Mouse (Mus musculus): Measurements from ENCODE around the gene Pard3. TPM values are rescaled to one million over a fixed set of nuclear protein-coding genes. Genes with fewer than 3 reads are reported as not detected.

Pard3 gene
- polyA plus RNA-seq, 1 experiment from 2014 or later, result 21.0 TPM

DNA sequence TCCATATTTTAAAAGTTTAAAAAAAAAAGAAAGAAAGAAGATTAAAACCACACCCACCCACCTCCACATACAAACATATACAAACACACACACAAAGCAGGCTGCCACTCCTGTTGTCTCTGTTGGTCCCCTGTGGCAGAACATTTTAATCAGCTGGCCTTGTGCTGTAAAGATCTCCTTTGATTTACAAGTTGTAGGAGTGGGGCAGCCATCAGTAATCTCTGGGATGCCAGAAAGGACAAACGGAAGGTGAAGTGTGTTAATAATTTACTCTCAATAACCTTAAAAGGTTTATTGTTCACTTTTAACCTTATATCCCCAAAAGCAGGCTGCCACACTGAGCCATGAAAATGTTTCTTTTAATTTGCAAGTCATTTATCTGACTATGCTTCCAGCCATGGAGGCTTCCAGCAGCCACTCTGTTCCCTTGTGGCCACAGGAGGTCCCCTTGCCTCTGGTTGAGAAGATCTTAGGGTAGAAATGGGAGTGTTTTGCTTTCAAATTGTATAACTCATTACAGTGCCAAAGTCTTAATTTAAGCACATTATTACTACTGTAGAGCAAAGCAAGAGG lies 448.4 kb downstream of the Pard3 start:
- Histone ChIP-seq H3K4me2 (ENCODE audit: low read depth, low read length) (no peak overlapping the region), H3K4me3 (replicated peaks; ENCODE audit: low read length) (no peak overlapping the region), H3K4me1 (ENCODE audit: control insufficient read depth, insufficient read depth, low read length) (peaks cover 4% of the 10 kb centered on the region; the same call in 1 of the 2 replicates), H3K9ac (ENCODE audit: low read length) (no peak overlapping the region), H3K9me3 (replicated peaks; ENCODE audit: control insufficient read depth, low read length) (no peaks in the 10 kb centered on the region), H3K27ac (ENCODE audit: low read length) (no peak overlapping the region), H3K27me3 (ENCODE audit: control insufficient read depth, insufficient read depth, low read length) (no peaks in the 10 kb centered on the region), H3K36me3 (ENCODE audit: control insufficient read depth, insufficient read depth, low read length) (no peaks in the 10 kb centered on the region)
- 58% methylated on average over 1 of the region's 1 CpGs for WGBS
- no peak for ATAC-seq (ENCODE audit: insufficient read depth, low FRiP score)

DNA sequence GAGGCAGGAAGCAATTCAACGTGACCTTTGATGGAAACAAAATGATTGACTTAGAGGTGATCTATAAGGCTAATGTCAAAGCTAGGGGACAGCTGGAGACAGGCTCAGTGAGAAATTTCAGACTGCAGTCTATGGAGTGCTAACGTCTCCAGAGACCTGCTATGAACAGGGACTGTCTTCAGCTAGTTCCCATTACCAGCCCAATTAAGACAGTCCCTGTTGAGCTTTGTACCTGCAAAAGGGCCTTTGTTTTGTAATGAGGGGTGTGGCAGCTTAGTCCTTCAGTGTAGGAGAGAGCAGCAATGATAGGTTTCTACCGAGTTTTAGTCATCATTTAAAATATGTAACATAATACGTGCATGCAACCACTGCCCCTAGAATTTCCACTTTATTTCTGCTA lies 448.9 kb downstream of the Pard3 start:
- Histone ChIP-seq H3K36me3 (ENCODE audit: control insufficient read depth, insufficient read depth, low read length) (no peaks in the 10 kb centered on the region), H3K27me3 (ENCODE audit: control insufficient read depth, insufficient read depth, low read length) (no peaks in the 10 kb centered on the region), H3K27ac (ENCODE audit: low read length) (no peak overlapping the region), H3K4me2 (ENCODE audit: low read depth, low read length) (no peak overlapping the region), H3K4me3 (replicated peaks; ENCODE audit: low read length) (no peak overlapping the region), H3K9me3 (replicated peaks; ENCODE audit: control insufficient read depth, low read length) (no peaks in the 10 kb centered on the region), H3K4me1 (ENCODE audit: control insufficient read depth, insufficient read depth, low read length) (peaks cover 4% of the 10 kb centered on the region; the same call in 1 of the 2 replicates), H3K9ac (ENCODE audit: low read length) (no peak overlapping the region)
- ATAC-seq (ENCODE audit: insufficient read depth, low FRiP score), result no peak
- WGBS, result 51% methylated on average over 4 of the region's 4 CpGs

DNA sequence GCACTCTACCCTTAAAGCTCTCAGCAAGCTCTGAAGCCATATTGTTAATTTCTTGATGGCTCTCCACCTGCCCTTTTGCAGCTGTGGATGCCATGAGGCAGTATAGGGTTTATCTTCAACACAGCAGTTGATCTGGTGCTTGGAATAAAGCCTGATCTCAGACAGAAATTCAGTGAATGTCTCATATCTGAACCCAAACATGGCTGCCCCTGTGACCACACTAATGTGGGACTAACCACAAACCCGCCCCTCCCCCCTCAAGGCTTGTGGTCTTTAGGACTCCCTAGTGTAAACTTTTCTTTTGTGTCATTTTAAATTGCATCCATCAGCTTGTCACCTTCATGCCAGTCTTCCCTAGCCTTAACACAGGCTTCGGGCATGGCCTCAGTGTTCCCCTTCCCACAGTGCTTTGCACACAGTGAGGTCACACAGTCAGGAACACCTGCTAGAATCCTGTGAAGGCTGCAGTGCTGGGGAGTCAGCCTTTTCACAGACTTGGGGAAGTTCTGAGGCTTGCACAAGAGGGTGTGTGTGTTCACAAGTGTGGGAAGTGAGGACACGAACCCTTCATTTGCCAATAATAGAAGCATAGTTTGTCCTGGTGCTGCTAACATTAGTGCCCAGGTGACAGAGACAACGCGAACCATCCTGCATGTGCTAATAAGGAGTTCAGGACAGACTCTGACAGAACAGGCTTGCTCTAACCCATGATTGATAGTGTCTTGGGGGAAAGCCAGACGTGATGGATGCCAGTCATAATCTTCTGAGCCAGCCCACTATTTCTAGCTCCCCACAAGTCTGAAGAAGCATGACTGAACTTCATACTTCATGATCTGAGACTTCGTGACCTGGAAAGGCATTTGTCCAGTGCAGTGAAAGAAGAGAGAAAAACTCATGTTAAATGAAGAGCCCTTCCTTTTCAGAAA lies 451.4 kb downstream of the Pard3 start:
- no peak overlapping the region for H3K9ac ChIP-seq (ENCODE audit: low read length)
- no peaks in the 10 kb centered on the region for H3K36me3 ChIP-seq (ENCODE audit: control insufficient read depth, insufficient read depth, low read length)
- H3K4me3 ChIP-seq (replicated peaks; ENCODE audit: low read length), result no peak overlapping the region
- no peak overlapping the region for H3K27ac ChIP-seq (ENCODE audit: low read length)
- no peaks in the 10 kb centered on the region for H3K27me3 ChIP-seq (ENCODE audit: control insufficient read depth, insufficient read depth, low read length)
- H3K9me3 ChIP-seq (replicated peaks; ENCODE audit: control insufficient read depth, low read length), result no peaks in the 10 kb centered on the region
- no peak for ATAC-seq (ENCODE audit: insufficient read depth, low FRiP score)
- H3K4me2 ChIP-seq (ENCODE audit: low read depth, low read length), result no peak overlapping the region
- H3K4me1 ChIP-seq (ENCODE audit: control insufficient read depth, insufficient read depth, low read length), result peaks cover 4% of the 10 kb centered on the region; the same call in 1 of the 2 replicates
- 65% methylated on average over 7 of the region's 7 CpGs for WGBS

DNA sequence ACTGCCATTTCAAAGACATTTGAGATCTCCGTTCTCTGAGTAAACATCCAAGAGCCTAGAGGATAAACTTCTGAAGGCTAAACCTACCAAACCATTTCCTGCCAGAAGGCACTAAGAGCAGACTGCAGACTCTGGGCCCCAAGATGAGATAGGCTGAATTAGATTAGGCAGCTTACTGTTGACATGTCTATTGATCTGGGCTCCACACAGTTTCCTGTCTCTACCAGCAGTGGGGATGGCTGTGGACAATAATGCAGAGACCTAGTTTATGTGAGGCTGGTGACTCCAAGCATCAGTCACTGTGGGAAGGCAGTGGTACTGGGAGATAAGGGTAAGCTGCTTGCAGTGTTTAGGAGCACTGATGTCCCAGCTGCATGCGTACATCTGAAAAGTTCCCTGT lies 452.4 kb downstream of the Pard3 start:
- ATAC-seq (ENCODE audit: insufficient read depth, low FRiP score), result 0 out of 2 replicates have a peak, but pooled peaks have one; percentile 47
- no peak overlapping the region for H3K4me3 ChIP-seq (replicated peaks; ENCODE audit: low read length)
- WGBS, result 49% methylated on average over 2 of the region's 2 CpGs

DNA sequence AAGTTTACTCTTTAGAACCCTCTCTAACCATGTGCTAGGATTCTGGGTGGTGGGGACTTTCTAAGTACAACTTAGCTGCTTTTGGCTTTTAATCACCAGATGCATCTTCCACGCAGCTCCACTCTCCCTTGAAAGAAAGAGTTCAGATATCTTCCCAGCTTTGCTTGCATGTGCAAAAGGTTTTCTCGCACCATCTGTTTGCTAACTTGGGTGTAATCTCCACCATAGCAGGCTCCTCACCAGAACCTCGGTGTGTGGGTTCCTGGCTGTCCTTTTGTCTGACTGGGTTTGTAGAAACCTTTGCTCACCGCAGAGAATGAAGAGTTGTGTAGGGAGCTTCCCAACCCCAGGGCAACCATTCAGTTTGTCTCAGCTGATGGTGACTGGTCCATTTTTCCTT lies 462.0 kb downstream of the Pard3 start:
- no peak for ATAC-seq (ENCODE audit: insufficient read depth, low FRiP score)
- H3K27ac ChIP-seq (ENCODE audit: low read length), result no peak overlapping the region

More for the DNA sequence above, 452.4 kb downstream of the Pard3 start:
- Histone ChIP-seq H3K27ac (ENCODE audit: low read length) (no peak overlapping the region), H3K4me2 (ENCODE audit: low read depth, low read length) (no peak overlapping the region), H3K27me3 (ENCODE audit: control insufficient read depth, insufficient read depth, low read length) (no peaks in the 10 kb centered on the region), H3K9me3 (replicated peaks; ENCODE audit: control insufficient read depth, low read length) (no peaks in the 10 kb centered on the region), H3K9ac (ENCODE audit: low read length) (no peak overlapping the region), H3K36me3 (ENCODE audit: control insufficient read depth, insufficient read depth, low read length) (no peaks in the 10 kb centered on the region), H3K4me1 (ENCODE audit: control insufficient read depth, insufficient read depth, low read length) (peaks cover 4% of the 10 kb centered on the region; the same call in 1 of the 2 replicates)

DNA sequence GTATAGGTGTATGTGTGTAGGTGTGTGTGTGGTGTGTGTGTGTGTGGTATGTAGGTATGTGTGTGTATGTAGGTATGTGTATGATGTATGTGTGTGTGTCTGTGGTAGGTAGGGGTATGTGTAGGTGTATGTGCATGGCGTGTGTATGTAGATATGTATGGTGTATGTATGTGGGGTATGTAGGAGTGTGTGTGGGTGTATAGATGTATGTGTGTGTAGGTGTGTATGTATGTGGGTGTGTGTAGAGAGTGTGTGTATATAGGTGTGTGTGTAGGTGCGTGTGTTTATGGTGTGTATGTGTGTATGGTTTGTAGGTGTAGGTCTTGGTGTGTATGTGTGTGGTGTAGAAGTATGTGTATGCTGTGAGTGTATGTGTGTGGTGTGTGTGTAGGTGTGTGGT lies 464.6 kb downstream of the Pard3 start:
- H3K4me2 ChIP-seq (ENCODE audit: low read depth, low read length), result no peak overlapping the region
- no peaks in the 10 kb centered on the region for H3K4me1 ChIP-seq (ENCODE audit: control insufficient read depth, insufficient read depth, low read length)
- no peak overlapping the region for H3K27ac ChIP-seq (ENCODE audit: low read length)
- H3K4me3 ChIP-seq (replicated peaks; ENCODE audit: low read length), result no peak overlapping the region
- ATAC-seq (ENCODE audit: insufficient read depth, low FRiP score), result no peak
- no peaks in the 10 kb centered on the region for H3K36me3 ChIP-seq (ENCODE audit: control insufficient read depth, insufficient read depth, low read length)
- 96% methylated on average over 2 of the region's 2 CpGs for WGBS
- no peaks in the 10 kb centered on the region for H3K27me3 ChIP-seq (ENCODE audit: control insufficient read depth, insufficient read depth, low read length)
- H3K9ac ChIP-seq (ENCODE audit: low read length), result no peak overlapping the region
- no peaks in the 10 kb centered on the region for H3K9me3 ChIP-seq (replicated peaks; ENCODE audit: control insufficient read depth, low read length)

More for the DNA sequence above, 462.0 kb downstream of the Pard3 start:
- Histone ChIP-seq H3K36me3 (ENCODE audit: control insufficient read depth, insufficient read depth, low read length) (no peaks in the 10 kb centered on the region), H3K4me3 (replicated peaks; ENCODE audit: low read length) (no peak overlapping the region), H3K4me1 (ENCODE audit: control insufficient read depth, insufficient read depth, low read length) (no peaks in the 10 kb centered on the region), H3K9ac (ENCODE audit: low read length) (no peak overlapping the region), H3K9me3 (replicated peaks; ENCODE audit: control insufficient read depth, low read length) (no peaks in the 10 kb centered on the region), H3K27me3 (ENCODE audit: control insufficient read depth, insufficient read depth, low read length) (no peaks in the 10 kb centered on the region), H3K4me2 (ENCODE audit: low read depth, low read length) (no peak overlapping the region)
- WGBS, result 81% methylated on average over 4 of the region's 4 CpGs

DNA sequence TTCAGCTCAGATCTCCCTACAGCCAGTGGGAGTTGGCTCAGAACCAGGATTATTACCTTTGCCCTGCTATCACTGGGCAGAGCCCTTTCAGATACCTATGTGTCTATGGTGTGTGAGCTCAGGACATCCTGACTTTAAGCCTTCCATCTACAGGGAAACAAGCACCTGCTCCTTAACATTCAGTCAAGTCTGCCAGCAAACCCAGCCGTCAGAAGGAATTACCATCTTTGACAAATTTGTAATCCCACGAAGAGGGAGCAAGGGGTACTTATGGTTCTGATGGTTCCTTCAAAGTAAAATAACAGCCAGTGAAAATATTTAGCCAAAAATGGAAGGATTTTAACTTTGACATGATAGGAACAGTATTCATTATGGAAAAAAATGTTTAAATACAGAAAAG lies 466.1 kb downstream of the Pard3 start:
- 74% methylated on average over 2 of the region's 2 CpGs for WGBS
- no peak for ATAC-seq (ENCODE audit: insufficient read depth, low FRiP score)

DNA sequence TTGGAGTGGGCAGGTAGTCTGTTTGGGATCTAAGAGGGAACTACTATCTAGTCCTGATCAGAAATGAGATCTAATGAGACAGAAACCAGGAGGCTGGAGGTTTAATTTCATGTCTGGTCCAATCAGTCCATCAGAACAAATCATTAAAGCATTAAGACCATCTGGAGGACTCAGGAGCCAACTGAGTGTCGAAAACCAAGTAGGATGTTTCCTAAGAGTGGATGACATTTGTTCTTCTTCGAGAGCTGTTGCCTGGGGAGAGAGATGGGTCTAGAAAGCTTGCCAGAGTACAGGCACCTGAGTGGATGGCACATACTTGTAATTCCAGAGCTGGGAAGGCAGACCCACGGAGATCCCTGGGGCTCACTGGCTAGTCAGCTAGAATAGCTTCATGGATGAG lies 468.2 kb downstream of the Pard3 start:
- H3K4me1 ChIP-seq (ENCODE audit: control insufficient read depth, insufficient read depth, low read length), result no peaks in the 10 kb centered on the region
- no peaks in the 10 kb centered on the region for H3K36me3 ChIP-seq (ENCODE audit: control insufficient read depth, insufficient read depth, low read length)
- no peak overlapping the region for H3K9ac ChIP-seq (ENCODE audit: low read length)
- WGBS, result 74% methylated on average over 3 of the region's 3 CpGs
- H3K4me2 ChIP-seq (ENCODE audit: low read depth, low read length), result no peak overlapping the region
- H3K27me3 ChIP-seq (ENCODE audit: control insufficient read depth, insufficient read depth, low read length), result no peaks in the 10 kb centered on the region
- no peak overlapping the region for H3K27ac ChIP-seq (ENCODE audit: low read length)
- H3K4me3 ChIP-seq (replicated peaks; ENCODE audit: low read length), result no peak overlapping the region
- ATAC-seq (ENCODE audit: insufficient read depth, low FRiP score), result no peak
- H3K9me3 ChIP-seq (replicated peaks; ENCODE audit: control insufficient read depth, low read length), result no peaks in the 10 kb centered on the region

More for the DNA sequence above, 466.1 kb downstream of the Pard3 start:
- Histone ChIP-seq H3K9ac (ENCODE audit: low read length) (no peak overlapping the region), H3K27me3 (ENCODE audit: control insufficient read depth, insufficient read depth, low read length) (no peaks in the 10 kb centered on the region), H3K9me3 (replicated peaks; ENCODE audit: control insufficient read depth, low read length) (no peaks in the 10 kb centered on the region), H3K4me3 (replicated peaks; ENCODE audit: low read length) (no peak overlapping the region), H3K4me1 (ENCODE audit: control insufficient read depth, insufficient read depth, low read length) (no peaks in the 10 kb centered on the region), H3K4me2 (ENCODE audit: low read depth, low read length) (no peak overlapping the region), H3K36me3 (ENCODE audit: control insufficient read depth, insufficient read depth, low read length) (no peaks in the 10 kb centered on the region), H3K27ac (ENCODE audit: low read length) (no peak overlapping the region)

DNA sequence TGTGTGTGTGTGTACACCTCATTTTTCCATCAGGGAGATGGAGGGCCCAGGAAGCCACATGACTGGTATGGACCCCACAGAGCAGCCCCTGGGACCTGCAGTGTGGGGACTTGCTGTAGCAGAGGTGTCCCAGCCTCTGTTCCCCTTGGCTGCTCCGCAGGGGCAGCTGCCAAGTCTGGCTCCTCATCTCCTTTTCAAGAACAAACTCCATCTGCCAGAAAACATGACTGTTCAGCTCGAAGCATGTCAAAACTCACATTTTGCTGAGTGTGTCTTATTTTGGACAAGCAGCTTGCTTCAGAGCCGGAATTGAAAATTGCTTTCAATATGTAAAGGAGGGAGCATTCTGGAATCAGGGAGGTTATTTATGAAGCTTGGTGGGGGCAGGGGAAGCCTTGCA lies 471.1 kb downstream of the Pard3 start:
- H3K9me3 ChIP-seq (replicated peaks; ENCODE audit: control insufficient read depth, low read length), result no peaks in the 10 kb centered on the region
- 63% methylated on average over 3 of the region's 3 CpGs for WGBS
- H3K4me2 ChIP-seq (ENCODE audit: low read depth, low read length), result no peak overlapping the region
- no peak overlapping the region for H3K9ac ChIP-seq (ENCODE audit: low read length)
- H3K4me3 ChIP-seq (replicated peaks; ENCODE audit: low read length), result no peak overlapping the region
- no peaks in the 10 kb centered on the region for H3K4me1 ChIP-seq (ENCODE audit: control insufficient read depth, insufficient read depth, low read length)
- no peaks in the 10 kb centered on the region for H3K36me3 ChIP-seq (ENCODE audit: control insufficient read depth, insufficient read depth, low read length)
- no peak for ATAC-seq (ENCODE audit: insufficient read depth, low FRiP score)
- H3K27ac ChIP-seq (ENCODE audit: low read length), result no peak overlapping the region
- no peaks in the 10 kb centered on the region for H3K27me3 ChIP-seq (ENCODE audit: control insufficient read depth, insufficient read depth, low read length)
